Mouse (Mus musculus) liver, adult 2 months (tissue): ENCODE measurements around the gene Stx3.

Source experiments
- CTCF ChIP-seq: fragments of 200-500 bp; IDR thresholded peaks from 2 replicates; pipeline ENCODE4 v1.5.1; 2011; ENCODE audit warnings: low read depth, low read length, control low read depth
- POLR2A ChIP-seq: fragments of 200-500 bp; IDR thresholded peaks from 2 replicates; pipeline ENCODE4 v1.6.1; 2011; ENCODE audit warnings: low read length, control low read depth; ENCODE audit not compliant: insufficient read depth; ENCODE audit errors: extremely low read depth

- TF ChIP-seq POLR2A (no peak), CTCF (no peak)
These were observed 12.0 kb downstream of the Stx3 start for GRCm38 (mm10) chr19:11807251-11807650.
